Mouse (Mus musculus): ENCODE data around the gene Aacs. TPM values are rescaled to one million over a fixed set of nuclear protein-coding genes. Genes with fewer than 3 reads are reported as not detected.

The Aacs gene
- polyA plus RNA-seq, 1 experiment from 2014 or later = 35.7 TPM

- Histone ChIP-seq H3K4me2 (ENCODE audit: low read depth, severe bottlenecking) (no peak overlapping the region), H3K27me3 (ENCODE audit: control insufficient read depth, insufficient read depth, low read length) (no peaks in the 10 kb centered on the region), H3K36me3 (ENCODE audit: control insufficient read depth, insufficient read depth, low read length) (peaks cover 7% of the 10 kb centered on the region), H3K4me1 (ENCODE audit: control insufficient read depth, insufficient read depth, low read length) (no peaks in the 10 kb centered on the region), H3K9ac (ENCODE audit: low read length) (no peak overlapping the region), H3K27ac (replicated peaks; ENCODE audit: low read depth, low read length) (no peak overlapping the region), H3K9me3 (ENCODE audit: control insufficient read depth, low read length) (no peaks in the 10 kb centered on the region), H3K4me3 (ENCODE audit: low read depth, low read length) (no peak overlapping the region)
- DNase-seq (ENCODE audit: low spot score) (no peak), ATAC-seq (ENCODE audit: insufficient number of reproducible peaks, low FRiP score, low TSS enrichment, low read depth) (no peak)
- 91% methylated on average over 9 of the region's 9 CpGs for WGBS
Measured at GRCm38 (mm10) chr5:125452573-125452972, 23.0 kb upstream of the Aacs start.

- no peaks in the 10 kb centered on the region for H3K4me1 ChIP-seq (ENCODE audit: control insufficient read depth, insufficient read depth, low read length)
- no peaks in the 10 kb centered on the region for H3K9me3 ChIP-seq (ENCODE audit: control insufficient read depth, low read length)
- no peak overlapping the region for H3K4me2 ChIP-seq (ENCODE audit: low read depth, severe bottlenecking)
- DNase-seq (ENCODE audit: low spot score) = no peak
- peaks cover 7% of the 10 kb centered on the region for H3K36me3 ChIP-seq (ENCODE audit: control insufficient read depth, insufficient read depth, low read length)
- H3K9ac ChIP-seq (ENCODE audit: low read length) = no peak overlapping the region
- no peak overlapping the region for H3K4me3 ChIP-seq (ENCODE audit: low read depth, low read length)
- no peak overlapping the region for H3K27ac ChIP-seq (replicated peaks; ENCODE audit: low read depth, low read length)
- WGBS = 94% methylated on average over 6 of the region's 6 CpGs
- H3K27me3 ChIP-seq (ENCODE audit: control insufficient read depth, insufficient read depth, low read length) = no peaks in the 10 kb centered on the region
- ATAC-seq (ENCODE audit: insufficient number of reproducible peaks, low FRiP score, low TSS enrichment, low read depth) = no peak
Measured at GRCm38 (mm10) chr5:125456100-125456499, 19.5 kb upstream of the Aacs start.

DNA sequence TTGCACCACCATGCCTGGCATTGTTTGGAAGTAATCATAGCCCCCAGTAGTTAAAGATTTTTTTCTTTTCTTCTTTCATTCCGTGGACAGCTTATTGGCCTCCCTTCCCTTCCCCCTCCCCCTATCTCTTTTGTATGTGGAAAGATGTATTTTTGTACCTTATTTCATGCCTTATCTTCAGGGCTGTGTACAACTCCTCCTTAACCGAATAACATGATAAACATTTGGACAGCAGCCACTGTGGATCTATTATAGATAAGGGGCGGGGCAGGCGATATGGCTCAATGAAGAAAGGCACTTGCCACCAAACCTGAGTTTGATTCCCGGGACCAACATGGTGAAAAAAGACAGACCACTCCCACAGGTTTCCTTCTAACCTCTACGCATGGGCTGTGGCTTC is 18.1 kb upstream of the Aacs start:
- H3K4me2 ChIP-seq (ENCODE audit: low read depth, severe bottlenecking) = no peak overlapping the region
- 92% methylated on average over 6 of the region's 6 CpGs for WGBS
- H3K9me3 ChIP-seq (ENCODE audit: control insufficient read depth, low read length) = no peaks in the 10 kb centered on the region
- H3K27ac ChIP-seq (replicated peaks; ENCODE audit: low read depth, low read length) = no peak overlapping the region
- no peak overlapping the region for H3K4me3 ChIP-seq (ENCODE audit: low read depth, low read length)
- H3K27me3 ChIP-seq (ENCODE audit: control insufficient read depth, insufficient read depth, low read length) = no peaks in the 10 kb centered on the region
- H3K9ac ChIP-seq (ENCODE audit: low read length) = no peak overlapping the region
- H3K36me3 ChIP-seq (ENCODE audit: control insufficient read depth, insufficient read depth, low read length) = peaks cover 7% of the 10 kb centered on the region
- H3K4me1 ChIP-seq (ENCODE audit: control insufficient read depth, insufficient read depth, low read length) = no peaks in the 10 kb centered on the region
- ATAC-seq (ENCODE audit: insufficient number of reproducible peaks, low FRiP score, low TSS enrichment, low read depth) (no peak), DNase-seq (ENCODE audit: low spot score) (no peak)

DNA sequence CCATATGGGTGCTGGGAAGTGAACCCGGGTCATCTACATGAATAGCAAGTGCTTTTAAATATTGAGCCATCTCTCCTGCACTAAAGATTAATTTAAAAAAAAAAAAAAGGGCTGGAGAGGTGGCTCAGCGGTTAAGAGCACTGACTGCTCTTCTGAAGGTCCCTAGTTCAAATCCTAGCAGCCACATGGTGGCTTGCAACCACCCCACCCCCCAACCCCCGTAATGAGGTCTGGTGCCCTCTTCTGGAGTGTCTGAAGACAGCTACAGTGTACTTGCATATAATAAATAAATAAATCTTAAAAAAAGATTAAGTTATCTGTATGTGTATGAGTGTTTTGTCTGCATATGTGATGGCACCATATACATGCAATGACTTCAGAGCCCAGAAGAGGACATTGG is 15.0 kb upstream of the Aacs start:
- no peaks in the 10 kb centered on the region for H3K27me3 ChIP-seq (ENCODE audit: control insufficient read depth, insufficient read depth, low read length)
- ATAC-seq (ENCODE audit: insufficient number of reproducible peaks, low FRiP score, low TSS enrichment, low read depth) (no peak), DNase-seq (ENCODE audit: low spot score) (no peak)
- H3K4me1 ChIP-seq (ENCODE audit: control insufficient read depth, insufficient read depth, low read length) = no peaks in the 10 kb centered on the region
- no peak overlapping the region for H3K4me2 ChIP-seq (ENCODE audit: low read depth, severe bottlenecking)
- peaks cover 2% of the 10 kb centered on the region; the same call in 1 of the 2 replicates for H3K36me3 ChIP-seq (ENCODE audit: control insufficient read depth, insufficient read depth, low read length)
- no peak overlapping the region for H3K27ac ChIP-seq (replicated peaks; ENCODE audit: low read depth, low read length)
- 81% methylated on average over 3 of the region's 3 CpGs for WGBS
- H3K9me3 ChIP-seq (ENCODE audit: control insufficient read depth, low read length) = no peaks in the 10 kb centered on the region
- H3K4me3 ChIP-seq (ENCODE audit: low read depth, low read length) = no peak overlapping the region
- no peak overlapping the region for H3K9ac ChIP-seq (ENCODE audit: low read length)

DNA sequence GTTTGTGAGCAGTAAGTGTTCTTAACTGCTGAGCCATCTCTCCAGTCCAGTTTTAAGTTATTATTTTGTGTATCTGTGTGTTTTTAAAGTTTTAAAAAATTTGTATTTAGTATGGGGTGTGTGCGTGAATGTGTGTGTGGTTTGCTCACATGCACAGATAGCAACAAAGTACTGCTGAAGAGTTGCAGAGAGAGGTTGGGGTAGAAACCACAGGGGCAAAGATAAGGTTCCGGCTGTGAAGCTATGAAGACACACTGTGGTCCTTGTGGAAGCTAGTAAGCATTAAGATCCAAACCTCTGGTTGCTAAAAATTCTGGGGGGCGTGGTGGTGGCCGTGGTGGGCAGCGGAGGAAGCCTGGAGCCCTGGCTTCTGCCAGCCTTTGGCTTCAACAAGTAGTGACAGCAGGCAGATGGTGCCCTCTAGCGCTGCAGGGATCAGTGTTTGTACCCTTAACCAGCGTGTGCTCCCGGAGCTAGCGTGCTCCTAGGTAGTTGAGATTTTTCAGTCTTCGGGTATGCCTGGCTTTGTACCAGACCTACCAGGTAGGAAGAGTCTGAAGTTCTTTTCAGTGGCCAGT is 13.7 kb upstream of the Aacs start:
- Histone ChIP-seq H3K27me3 (ENCODE audit: control insufficient read depth, insufficient read depth, low read length) (no peaks in the 10 kb centered on the region), H3K9ac (ENCODE audit: low read length) (no peak overlapping the region), H3K4me1 (ENCODE audit: control insufficient read depth, insufficient read depth, low read length) (no peaks in the 10 kb centered on the region), H3K4me2 (ENCODE audit: low read depth, severe bottlenecking) (no peak overlapping the region), H3K27ac (replicated peaks; ENCODE audit: low read depth, low read length) (no peak overlapping the region), H3K36me3 (ENCODE audit: control insufficient read depth, insufficient read depth, low read length) (no peaks in the 10 kb centered on the region), H3K9me3 (ENCODE audit: control insufficient read depth, low read length) (no peaks in the 10 kb centered on the region), H3K4me3 (ENCODE audit: low read depth, low read length) (no peak overlapping the region)
- DNase-seq (ENCODE audit: low spot score) (no peak), ATAC-seq (ENCODE audit: insufficient number of reproducible peaks, low FRiP score, low TSS enrichment, low read depth) (no peak)
- 61% methylated on average over 10 of the region's 10 CpGs for WGBS

- Histone ChIP-seq H3K4me3 (ENCODE audit: low read depth, low read length) (no peak overlapping the region), H3K4me1 (ENCODE audit: control insufficient read depth, insufficient read depth, low read length) (no peaks in the 10 kb centered on the region), H3K27ac (replicated peaks; ENCODE audit: low read depth, low read length) (no peak overlapping the region), H3K4me2 (ENCODE audit: low read depth, severe bottlenecking) (peak overlapping the region; percentile 49; the same call in 1 of the 2 replicates), H3K36me3 (ENCODE audit: control insufficient read depth, insufficient read depth, low read length) (no peaks in the 10 kb centered on the region), H3K9ac (ENCODE audit: low read length) (no peak overlapping the region), H3K9me3 (ENCODE audit: control insufficient read depth, low read length) (no peaks in the 10 kb centered on the region), H3K27me3 (ENCODE audit: control insufficient read depth, insufficient read depth, low read length) (no peaks in the 10 kb centered on the region)
- ATAC-seq (ENCODE audit: insufficient number of reproducible peaks, low FRiP score, low TSS enrichment, low read depth) (peak; percentile 15; the same call in 1 of the 2 replicates), DNase-seq (ENCODE audit: low spot score) (no peak)
- WGBS = 42% methylated on average over 7 of the region's 7 CpGs
Measured at GRCm38 (mm10) chr5:125465192-125465591, 10.4 kb upstream of the Aacs start.

DNA sequence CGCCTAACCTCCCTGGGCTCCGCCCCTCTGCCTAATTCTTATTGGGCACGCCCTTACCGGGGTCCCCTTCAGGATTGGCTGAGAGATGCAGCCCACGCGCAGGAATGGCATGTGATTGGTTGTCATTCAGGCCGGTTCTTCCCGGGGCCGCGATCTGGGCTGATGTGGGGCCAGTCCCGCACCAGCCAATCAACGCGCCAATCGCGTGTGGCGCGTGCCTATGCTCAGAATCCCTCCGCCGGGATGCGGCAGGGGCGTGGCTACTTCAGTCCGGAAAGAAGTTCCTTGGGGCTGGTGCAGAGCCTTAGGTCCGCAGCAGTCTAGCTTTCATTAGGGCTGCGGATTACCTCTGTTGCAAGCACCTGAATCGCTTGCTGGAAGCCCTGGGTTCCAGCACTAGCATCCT is 9.9 kb upstream of the Aacs start:
- ATAC-seq (ENCODE audit: insufficient number of reproducible peaks, low FRiP score, low TSS enrichment, low read depth) (peak; percentile 99), DNase-seq (ENCODE audit: low spot score) (peak; percentile 97)
- Histone ChIP-seq H3K9me3 (ENCODE audit: control insufficient read depth, low read length) (no peaks in the 10 kb centered on the region), H3K27me3 (ENCODE audit: control insufficient read depth, insufficient read depth, low read length) (no peaks in the 10 kb centered on the region), H3K27ac (replicated peaks; ENCODE audit: low read depth, low read length) (no peak overlapping the region), H3K4me1 (ENCODE audit: control insufficient read depth, insufficient read depth, low read length) (no peaks in the 10 kb centered on the region), H3K9ac (ENCODE audit: low read length) (peak overlapping the region; percentile 27; the same call in 1 of the 2 replicates), H3K4me3 (ENCODE audit: low read depth, low read length) (peak overlapping the region; percentile 24), H3K36me3 (ENCODE audit: control insufficient read depth, insufficient read depth, low read length) (no peaks in the 10 kb centered on the region), H3K4me2 (ENCODE audit: low read depth, severe bottlenecking) (peak overlapping the region; percentile 49)
- under 1% methylated on average over 25 of the region's 25 CpGs for WGBS

GRCm38 (mm10) chr5:125466483-125466882 is 9.1 kb upstream of the Aacs start:
- WGBS = 94% methylated on average over 5 of the region's 5 CpGs
- H3K4me1 ChIP-seq (ENCODE audit: control insufficient read depth, insufficient read depth, low read length) = no peaks in the 10 kb centered on the region
- no peak for ATAC-seq (ENCODE audit: insufficient number of reproducible peaks, low FRiP score, low TSS enrichment, low read depth)
- no peaks in the 10 kb centered on the region for H3K9me3 ChIP-seq (ENCODE audit: control insufficient read depth, low read length)
- H3K27me3 ChIP-seq (ENCODE audit: control insufficient read depth, insufficient read depth, low read length) = no peaks in the 10 kb centered on the region
- H3K36me3 ChIP-seq (ENCODE audit: control insufficient read depth, insufficient read depth, low read length) = no peaks in the 10 kb centered on the region
- H3K27ac ChIP-seq (replicated peaks; ENCODE audit: low read depth, low read length) = no peak overlapping the region
- no peak overlapping the region for H3K4me3 ChIP-seq (ENCODE audit: low read depth, low read length)
- H3K9ac ChIP-seq (ENCODE audit: low read length) = no peak overlapping the region
- H3K4me2 ChIP-seq (ENCODE audit: low read depth, severe bottlenecking) = no peak overlapping the region
- DNase-seq (ENCODE audit: low spot score) = no peak

DNA sequence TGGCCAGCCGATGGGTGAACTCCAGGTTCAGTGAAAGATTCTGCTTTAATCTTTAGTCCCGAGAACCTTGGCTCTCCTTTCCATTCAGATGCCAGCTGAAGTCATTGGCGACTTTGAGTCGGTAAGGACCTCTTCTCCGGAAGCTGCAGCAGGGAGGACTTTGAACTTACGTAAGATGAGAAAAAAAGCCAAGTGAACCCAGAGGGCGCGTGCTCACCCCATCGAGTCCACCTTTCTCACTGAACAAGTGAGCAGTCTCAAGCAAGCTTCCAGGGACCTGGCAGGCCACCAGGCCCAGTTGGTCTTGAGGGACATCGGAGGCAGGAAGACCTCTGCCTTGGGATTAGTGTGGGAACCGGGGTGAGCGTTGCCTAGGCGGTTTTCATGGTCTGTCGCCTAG is 8.4 kb upstream of the Aacs start:
- H3K9me3 ChIP-seq (ENCODE audit: control insufficient read depth, low read length) = no peaks in the 10 kb centered on the region
- 86% methylated on average over 14 of the region's 14 CpGs for WGBS
- H3K9ac ChIP-seq (ENCODE audit: low read length) = no peak overlapping the region
- no peak overlapping the region for H3K27ac ChIP-seq (replicated peaks; ENCODE audit: low read depth, low read length)
- no peaks in the 10 kb centered on the region for H3K36me3 ChIP-seq (ENCODE audit: control insufficient read depth, insufficient read depth, low read length)
- H3K27me3 ChIP-seq (ENCODE audit: control insufficient read depth, insufficient read depth, low read length) = no peaks in the 10 kb centered on the region
- H3K4me2 ChIP-seq (ENCODE audit: low read depth, severe bottlenecking) = no peak overlapping the region
- no peaks in the 10 kb centered on the region for H3K4me1 ChIP-seq (ENCODE audit: control insufficient read depth, insufficient read depth, low read length)
- ATAC-seq (ENCODE audit: insufficient number of reproducible peaks, low FRiP score, low TSS enrichment, low read depth) (no peak), DNase-seq (ENCODE audit: low spot score) (no peak)
- H3K4me3 ChIP-seq (ENCODE audit: low read depth, low read length) = no peak overlapping the region
